Mouse (Mus musculus): Measurements from ENCODE around the gene Igdcc3. TPM values are rescaled to one million over a fixed set of nuclear protein-coding genes. Genes with fewer than 3 reads are reported as not detected.
"Not testable (repeated sequence)": the region's sequence is repeated elsewhere in the genome, so short reads cannot be mapped to it uniquely, and the experiment has no call there.

Igdcc3 gene
- polyA plus RNA-seq, 1 experiment from 2014 or later: 6.1 TPM

- Histone ChIP-seq H3K27ac (ENCODE audit: low read depth, low read length) (peak overlapping the region; percentile 30; the same call in 1 of the 2 replicates), H3K9ac (ENCODE audit: low read depth, low read length) (no peak overlapping the region; the same call in 1 of the 2 replicates), H3K4me1 (ENCODE audit: control insufficient read depth, insufficient read depth, low read length) (no peaks in the 10 kb centered on the region), H3K4me3 (ENCODE audit: low read length) (peak overlapping the region; percentile 32), H3K4me2 (replicated peaks; ENCODE audit: low read depth, low read length) (peak overlapping the region; percentile 46), H3K36me3 (ENCODE audit: control insufficient read depth, insufficient read depth, low read length) (no peaks in the 10 kb centered on the region), H3K9me3 (ENCODE audit: control insufficient read depth, low read length) (no peaks in the 10 kb centered on the region), H3K27me3 (ENCODE audit: control insufficient read depth, insufficient read depth, low read length) (no peaks in the 10 kb centered on the region)
- ATAC-seq (ENCODE audit: low FRiP score, low TSS enrichment): peak; percentile 85
- under 1% methylated on average over 18 of the region's 18 CpGs for WGBS
Observed at GRCm38 (mm10) chr9:65201381-65202164, 60.6 kb downstream of the Igdcc3 start.

- peak overlapping the region; percentile 46 for H3K4me2 ChIP-seq (replicated peaks; ENCODE audit: low read depth, low read length)
- no peaks in the 10 kb centered on the region for H3K27me3 ChIP-seq (ENCODE audit: control insufficient read depth, insufficient read depth, low read length)
- peak overlapping the region; percentile 32 for H3K4me3 ChIP-seq (ENCODE audit: low read length)
- no peak overlapping the region; the same call in 1 of the 2 replicates for H3K9ac ChIP-seq (ENCODE audit: low read depth, low read length)
- no peaks in the 10 kb centered on the region for H3K9me3 ChIP-seq (ENCODE audit: control insufficient read depth, low read length)
- 0 out of 2 replicates have a peak, but pooled peaks have one; percentile 2 for ATAC-seq (ENCODE audit: low FRiP score, low TSS enrichment)
- no peaks in the 10 kb centered on the region for H3K36me3 ChIP-seq (ENCODE audit: control insufficient read depth, insufficient read depth, low read length)
- 29% methylated on average over 11 of the region's 11 CpGs for WGBS
- no peaks in the 10 kb centered on the region for H3K4me1 ChIP-seq (ENCODE audit: control insufficient read depth, insufficient read depth, low read length)
- H3K27ac ChIP-seq (ENCODE audit: low read depth, low read length): peak overlapping the region; percentile 30; the same call in 1 of the 2 replicates
Observed at GRCm38 (mm10) chr9:65202165-65202754, 61.3 kb downstream of the Igdcc3 start.

- no peak for ATAC-seq (ENCODE audit: low FRiP score, low TSS enrichment)
- 37% methylated on average over 11 of the region's 11 CpGs for WGBS
- Histone ChIP-seq H3K27ac (ENCODE audit: low read depth, low read length) (no peak overlapping the region), H3K9me3 (ENCODE audit: control insufficient read depth, low read length) (0 out of 2 replicates have a peak, but pooled peaks cover 4% of the 10 kb centered on the region), H3K9ac (ENCODE audit: low read depth, low read length) (0 out of 2 replicates have a peak overlapping the region, but pooled peaks have one; percentile 18), H3K27me3 (ENCODE audit: control insufficient read depth, insufficient read depth, low read length) (no peaks in the 10 kb centered on the region), H3K4me2 (replicated peaks; ENCODE audit: low read depth, low read length) (no peak overlapping the region), H3K4me3 (ENCODE audit: low read length) (no peak overlapping the region), H3K4me1 (ENCODE audit: control insufficient read depth, insufficient read depth, low read length) (no peaks in the 10 kb centered on the region), H3K36me3 (ENCODE audit: control insufficient read depth, insufficient read depth, low read length) (no peaks in the 10 kb centered on the region)
Observed at GRCm38 (mm10) chr9:65205049-65205815, 64.2 kb downstream of the Igdcc3 start.

GRCm38 (mm10) chr9:65207041-65207815, 66.2 kb downstream of the Igdcc3 start:
- H3K9me3 ChIP-seq (ENCODE audit: control insufficient read depth, low read length); H3K9ac ChIP-seq (ENCODE audit: low read depth, low read length); H3K27ac ChIP-seq (ENCODE audit: low read depth, low read length); H3K4me3 ChIP-seq (ENCODE audit: low read length); H3K27me3 ChIP-seq (ENCODE audit: control insufficient read depth, insufficient read depth, low read length); H3K4me1 ChIP-seq (ENCODE audit: control insufficient read depth, insufficient read depth, low read length); ATAC-seq (ENCODE audit: low FRiP score, low TSS enrichment); H3K36me3 ChIP-seq (ENCODE audit: control insufficient read depth, insufficient read depth, low read length); H3K4me2 ChIP-seq (replicated peaks; ENCODE audit: low read depth, low read length): not testable (repeated sequence)
- WGBS: 92% methylated on average over 8 of the region's 9 CpGs

GRCm38 (mm10) chr9:65208293-65209179, 67.5 kb downstream of the Igdcc3 start:
- Histone ChIP-seq H3K4me1 (ENCODE audit: control insufficient read depth, insufficient read depth, low read length) (no peaks in the 10 kb centered on the region), H3K4me2 (replicated peaks; ENCODE audit: low read depth, low read length) (no peak overlapping the region), H3K36me3 (ENCODE audit: control insufficient read depth, insufficient read depth, low read length) (no peaks in the 10 kb centered on the region), H3K4me3 (ENCODE audit: low read length) (no peak overlapping the region), H3K27me3 (ENCODE audit: control insufficient read depth, insufficient read depth, low read length) (no peaks in the 10 kb centered on the region), H3K9me3 (ENCODE audit: control insufficient read depth, low read length) (0 out of 2 replicates have a peak, but pooled peaks cover 4% of the 10 kb centered on the region), H3K9ac (ENCODE audit: low read depth, low read length) (no peak overlapping the region), H3K27ac (ENCODE audit: low read depth, low read length) (no peak overlapping the region)
- WGBS: 92% methylated on average over 32 of the region's 32 CpGs
- no peak for ATAC-seq (ENCODE audit: low FRiP score, low TSS enrichment)

- no peak overlapping the region for H3K27ac ChIP-seq (ENCODE audit: low read depth, low read length)
- 9% methylated on average over 1 of the region's 1 CpGs for WGBS
- no peak for ATAC-seq (ENCODE audit: low FRiP score, low TSS enrichment)
Observed at GRCm38 (mm10) chr9:65211598-65211997, 70.6 kb downstream of the Igdcc3 start.

GRCm38 (mm10) chr9:65214425-65214777, 73.4 kb downstream of the Igdcc3 start:
- no peaks in the 10 kb centered on the region for H3K27me3 ChIP-seq (ENCODE audit: control insufficient read depth, insufficient read depth, low read length)
- peak overlapping the region; percentile 65 for H3K4me3 ChIP-seq (ENCODE audit: low read length)
- H3K4me2 ChIP-seq (replicated peaks; ENCODE audit: low read depth, low read length): peak overlapping the region; percentile 90
- no peaks in the 10 kb centered on the region for H3K9me3 ChIP-seq (ENCODE audit: control insufficient read depth, low read length)
- 0 out of 2 replicates have a peak, but pooled peaks have one; percentile 3 for ATAC-seq (ENCODE audit: low FRiP score, low TSS enrichment)
- peak overlapping the region; percentile 89 for H3K27ac ChIP-seq (ENCODE audit: low read depth, low read length)
- H3K4me1 ChIP-seq (ENCODE audit: control insufficient read depth, insufficient read depth, low read length): peaks cover 11% of the 10 kb centered on the region; the same call in 1 of the 2 replicates
- peak overlapping the region; percentile 78 for H3K9ac ChIP-seq (ENCODE audit: low read depth, low read length)
- WGBS: 23% methylated on average over 10 of the region's 10 CpGs
- no peaks in the 10 kb centered on the region for H3K36me3 ChIP-seq (ENCODE audit: control insufficient read depth, insufficient read depth, low read length)

More at GRCm38 (mm10) chr9:65211598-65211997, 70.6 kb downstream of the Igdcc3 start:
- no peaks in the 10 kb centered on the region for H3K36me3 ChIP-seq (ENCODE audit: control insufficient read depth, insufficient read depth, low read length)
- no peak overlapping the region for H3K4me2 ChIP-seq (replicated peaks; ENCODE audit: low read depth, low read length)
- 0 out of 2 replicates have a peak, but pooled peaks cover 4% of the 10 kb centered on the region for H3K9me3 ChIP-seq (ENCODE audit: control insufficient read depth, low read length)
- H3K4me3 ChIP-seq (ENCODE audit: low read length): no peak overlapping the region
- H3K9ac ChIP-seq (ENCODE audit: low read depth, low read length): no peak overlapping the region
- no peaks in the 10 kb centered on the region for H3K27me3 ChIP-seq (ENCODE audit: control insufficient read depth, insufficient read depth, low read length)
- H3K4me1 ChIP-seq (ENCODE audit: control insufficient read depth, insufficient read depth, low read length): peaks cover 4% of the 10 kb centered on the region; the same call in 1 of the 2 replicates

Data from kidney, embryonic 14.5 days (tissue).